Mouse (Mus musculus) neural tube, embryonic 15.5 days (tissue): ENCODE results near the gene Nfkbil1. TPM values are rescaled to one million over a fixed set of nuclear protein-coding genes. Genes with fewer than 3 reads are reported as not detected.
"Not testable (repeated sequence)": the region's sequence is repeated elsewhere in the genome, so short reads cannot be mapped to it uniquely, and the experiment has no call there.

Experiments used
- ATAC-seq: fragments of 200-750 bp; cut with Nextera tagmentation; 2 replicates; pipeline ENCODE4 v1.8.0; 2017; ENCODE audit warnings: mild to moderate bottlenecking, moderate TSS enrichment, moderate library complexity; ENCODE audit not compliant: low FRiP score
- H3K27ac ChIP-seq: fragments of 300-500 bp; sonication (generic); replicated peaks from 2 replicates; pipeline ENCODE4 v1.5.1; 2015; ENCODE audit warnings: mild to moderate bottlenecking, inconsistent platforms
- H3K27me3 ChIP-seq: fragments of 300-500 bp; sonication (generic); replicated peaks from 2 replicates; pipeline ENCODE4 v1.6.1; 2015; ENCODE audit warnings: inconsistent platforms
- H3K36me3 ChIP-seq: fragments of 300-500 bp; sonication (generic); 2 replicates; pipeline ENCODE4 v1.6.1; 2015; ENCODE audit warnings: inconsistent platforms
- H3K4me1 ChIP-seq: fragments of 300-500 bp; sonication (generic); 2 replicates; pipeline ENCODE4 v1.6.1; 2015; ENCODE audit warnings: inconsistent platforms
- H3K4me2 ChIP-seq: fragments of 300-500 bp; sonication (generic); 2 replicates; pipeline ENCODE4 v1.6.1; 2015; ENCODE audit warnings: inconsistent platforms, mild to moderate bottlenecking, moderate library complexity
- H3K4me3 ChIP-seq: fragments of 300-500 bp; sonication (generic); replicated peaks from 2 replicates; pipeline ENCODE4 v1.5.1; 2015; ENCODE audit warnings: mild to moderate bottlenecking, inconsistent platforms
- H3K9ac ChIP-seq: fragments of 300-500 bp; sonication (generic); replicated peaks from 2 replicates; pipeline ENCODE4 v1.6.1; 2015; ENCODE audit warnings: mild to moderate bottlenecking, inconsistent platforms
- H3K9me3 ChIP-seq: fragments of 300-500 bp; sonication (generic); replicated peaks from 2 replicates; pipeline ENCODE4 v1.6.1; 2016; ENCODE audit warnings: inconsistent platforms
- WGBS: fragments of 180-500 bp; shearing (Covaris S2); methylation state at CpG from one replicate; pipeline ENCODE4 v1.1.7; 2015; ENCODE audit warnings: mixed read lengths; 5-methylcytosine and 5-hydroxymethylcytosine counted together
- polyA plus RNA-seq: library from polyadenylated mRNA; unstranded; fragments of >200 nt; fragmentation: Nextera tagmentation; extraction: Ambion mirVana; gene quantifications from 2 replicates; pipeline ENCODE4 v1.2.1, GENCODE M21; 2015

Nfkbil1 gene
- polyA plus RNA-seq, 1 experiment from 2014 or later: 11.2 TPM

DNA sequence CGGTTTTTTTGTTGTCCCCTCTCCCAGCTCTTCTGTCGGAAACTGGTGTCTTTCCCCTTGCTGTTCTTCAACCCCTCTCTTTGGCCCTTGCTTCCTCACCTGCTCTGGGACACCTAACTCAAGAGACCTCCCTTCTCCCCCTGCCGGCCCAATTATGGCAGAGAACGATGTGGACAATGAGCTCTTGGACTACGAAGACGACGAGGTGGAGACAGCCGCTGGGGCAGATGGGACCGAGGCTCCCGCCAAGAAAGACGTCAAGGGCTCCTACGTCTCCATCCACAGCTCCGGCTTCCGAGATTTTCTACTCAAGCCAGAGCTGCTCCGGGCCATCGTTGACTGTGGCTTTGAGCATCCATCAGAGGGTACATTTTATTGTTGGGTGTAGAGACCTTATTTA lies 7.5 kb upstream of the Nfkbil1 start:
- peaks cover 58% of the 10 kb centered on the region for H3K4me1 ChIP-seq
- H3K9me3 ChIP-seq: no peaks in the 10 kb centered on the region
- peak overlapping the region; percentile 58 for H3K4me3 ChIP-seq
- peak overlapping the region; percentile 91 for H3K4me2 ChIP-seq
- WGBS: under 1% methylated on average over 16 of the region's 16 CpGs
- no peaks in the 10 kb centered on the region for H3K27me3 ChIP-seq
- peak overlapping the region; percentile 81 for H3K9ac ChIP-seq
- H3K36me3 ChIP-seq: peaks cover 46% of the 10 kb centered on the region
- peak overlapping the region; percentile 96 for H3K27ac ChIP-seq
- no peak for ATAC-seq

DNA sequence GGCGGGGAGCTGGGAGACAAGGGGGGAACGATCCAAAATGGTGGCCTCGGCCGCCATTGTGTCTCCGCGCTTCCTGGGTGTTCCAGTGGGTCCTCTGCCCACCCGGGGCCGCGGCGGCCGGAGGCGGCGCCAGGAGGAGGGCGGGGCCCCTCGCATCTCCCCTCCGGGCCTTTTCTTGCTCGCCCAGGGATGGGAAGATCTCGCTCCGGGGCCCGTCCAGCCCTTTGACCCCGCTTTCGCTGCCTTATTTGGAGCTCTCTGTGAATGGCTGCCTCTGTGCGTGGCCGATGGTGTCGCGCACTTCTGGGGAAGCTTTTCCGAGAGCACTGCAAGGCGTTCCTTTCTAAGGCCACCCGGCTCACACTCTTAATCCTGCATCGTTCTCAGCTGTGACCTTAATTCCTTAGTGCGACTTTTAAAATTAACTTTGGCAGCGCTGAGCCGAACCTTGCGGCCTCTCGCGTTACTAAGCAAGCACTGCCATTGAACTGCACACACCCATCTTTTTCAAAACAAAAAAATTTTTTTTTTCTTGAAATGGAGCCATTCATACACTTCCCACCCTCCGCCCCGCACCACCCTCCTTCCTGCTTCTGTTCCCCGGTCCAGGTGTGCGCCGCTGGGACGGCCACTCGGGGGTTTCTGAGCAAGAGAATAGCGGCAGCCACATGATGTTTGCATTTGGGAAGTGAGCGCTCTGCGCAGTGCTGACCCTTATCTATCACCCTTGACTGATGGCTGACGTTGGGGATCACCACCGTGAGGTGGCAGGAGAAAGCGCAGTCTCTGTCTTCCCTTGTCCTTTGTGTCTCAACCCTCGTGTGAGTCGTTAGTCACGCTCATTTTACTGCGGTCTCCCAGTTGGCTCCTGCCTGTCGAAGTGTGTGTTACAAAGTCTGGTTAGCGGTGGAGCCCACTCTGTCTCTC lies 6.7 kb upstream of the Nfkbil1 start:
- peak; percentile 43 for ATAC-seq
- Histone ChIP-seq H3K4me3 (peak overlapping the region; percentile 58), H3K27ac (peak overlapping the region; percentile 96), H3K4me1 (peaks cover 58% of the 10 kb centered on the region), H3K36me3 (peaks cover 38% of the 10 kb centered on the region), H3K9me3 (no peaks in the 10 kb centered on the region), H3K27me3 (no peaks in the 10 kb centered on the region), H3K4me2 (peak overlapping the region; percentile 91), H3K9ac (peak overlapping the region; percentile 81)
- WGBS: under 1% methylated on average over 49 of the region's 55 CpGs

DNA sequence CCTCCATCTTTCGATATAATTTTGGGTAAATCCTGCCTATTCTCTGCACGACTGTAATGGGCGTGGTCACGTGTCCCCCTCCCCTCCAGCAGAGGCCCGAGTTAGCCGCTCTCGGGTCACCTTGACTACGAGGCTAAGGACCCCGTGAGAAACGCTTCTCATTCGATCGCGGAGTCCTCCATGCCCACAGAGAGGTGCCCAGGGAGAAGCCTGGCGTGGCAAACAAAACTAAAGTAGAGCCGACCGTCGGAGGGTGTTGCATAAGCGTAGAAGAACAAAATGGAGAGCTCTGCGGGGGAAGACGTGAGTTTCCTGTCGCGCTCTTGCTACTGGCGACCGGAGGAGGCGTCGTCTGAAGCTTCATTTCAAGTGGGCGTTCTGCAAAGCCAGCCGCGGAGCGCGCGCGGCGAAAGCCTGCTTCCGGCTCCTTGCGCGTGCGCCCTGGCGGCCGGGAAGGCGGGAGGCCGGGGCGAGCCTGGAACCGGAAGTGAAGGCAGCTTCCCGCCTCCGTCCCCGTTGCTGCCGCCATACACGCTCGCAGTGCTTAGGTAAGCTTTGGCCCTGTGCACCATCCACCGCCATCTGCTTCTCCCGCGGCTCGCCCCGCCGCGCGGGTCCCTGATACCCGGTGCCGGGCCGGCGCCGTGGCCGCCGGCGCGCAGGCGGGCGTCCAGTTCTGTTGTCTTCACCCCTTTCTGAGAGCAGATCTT lies 5.9 kb upstream of the Nfkbil1 start, which contains the start of gene Ddx39b:
TSS of gene Ddx39b (plus strand) at position 442 of the 710 bp plus-strand sequence.
- peaks cover 60% of the 10 kb centered on the region for H3K4me1 ChIP-seq
- WGBS: under 1% methylated on average over 69 of the region's 69 CpGs
- peak; percentile 90 for ATAC-seq

DNA sequence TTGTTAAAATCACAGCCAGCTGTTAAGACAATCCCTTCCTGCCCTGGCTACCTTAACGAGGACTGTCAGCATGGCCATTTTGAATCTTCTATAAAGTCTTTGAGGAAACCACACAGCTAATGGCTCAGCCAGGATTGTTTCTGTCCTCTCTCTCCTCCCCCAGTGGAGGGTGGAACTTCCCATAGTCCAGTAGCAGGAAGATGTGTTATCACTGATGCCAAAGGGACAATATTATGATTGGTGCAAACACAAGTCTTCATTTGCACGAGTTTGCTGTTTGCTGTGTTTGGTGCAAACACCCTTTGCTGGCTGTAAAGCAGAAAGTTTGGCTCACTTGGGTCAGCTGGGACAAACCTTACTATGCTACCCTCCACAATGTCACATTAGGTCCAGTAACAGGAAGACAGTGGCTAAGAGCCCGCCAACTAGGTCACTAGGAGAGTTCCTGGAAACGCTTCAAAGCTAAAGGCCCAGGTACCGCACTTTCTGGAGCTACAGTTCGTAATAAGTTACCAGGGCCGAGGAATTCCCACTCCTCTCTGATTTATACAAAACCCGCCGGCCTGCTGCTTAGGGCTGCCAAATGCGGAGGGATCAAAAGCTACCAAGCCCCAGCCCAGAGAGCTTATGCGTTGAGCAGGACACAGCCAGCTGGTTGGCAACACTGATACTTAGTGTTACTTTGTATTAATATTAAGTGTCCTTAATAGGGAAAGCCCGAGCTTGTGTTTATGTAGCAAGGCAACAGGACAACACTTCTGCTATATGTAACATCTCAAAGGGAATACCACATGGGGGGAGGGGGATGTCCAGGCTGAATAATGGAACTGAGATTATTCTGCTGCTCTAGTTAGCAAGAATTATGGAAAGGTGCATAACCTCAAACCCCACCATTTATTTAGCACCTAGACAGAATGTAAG lies 5.1 kb upstream of the Nfkbil1 start:
- Histone ChIP-seq H3K27ac (peak overlapping the region; percentile 96), H3K27me3 (no peaks in the 10 kb centered on the region), H3K4me3 (peak overlapping the region; percentile 58), H3K36me3 (peaks cover 22% of the 10 kb centered on the region), H3K9me3 (no peaks in the 10 kb centered on the region), H3K4me1 (peaks cover 52% of the 10 kb centered on the region), H3K4me2 (peak overlapping the region; percentile 91), H3K9ac (peak overlapping the region; percentile 81)
- 30% methylated on average over 12 of the region's 12 CpGs for WGBS
- peak; percentile 1; the same call in 1 of the 2 replicates for ATAC-seq

More for the DNA sequence above, 5.9 kb upstream of the Nfkbil1 start, which contains the start of gene Ddx39b:
- Histone ChIP-seq H3K9ac (peak within 1 kb of the TSS; percentile 81), H3K36me3 (peaks cover 30% of the 10 kb centered on the region), H3K27ac (peak within 1 kb of the TSS; percentile 96), H3K4me3 (peak within 1 kb of the TSS; percentile 58), H3K9me3 (no peaks in the 10 kb centered on the region), H3K27me3 (no peaks in the 10 kb centered on the region), H3K4me2 (peak within 1 kb of the TSS; percentile 91)

DNA sequence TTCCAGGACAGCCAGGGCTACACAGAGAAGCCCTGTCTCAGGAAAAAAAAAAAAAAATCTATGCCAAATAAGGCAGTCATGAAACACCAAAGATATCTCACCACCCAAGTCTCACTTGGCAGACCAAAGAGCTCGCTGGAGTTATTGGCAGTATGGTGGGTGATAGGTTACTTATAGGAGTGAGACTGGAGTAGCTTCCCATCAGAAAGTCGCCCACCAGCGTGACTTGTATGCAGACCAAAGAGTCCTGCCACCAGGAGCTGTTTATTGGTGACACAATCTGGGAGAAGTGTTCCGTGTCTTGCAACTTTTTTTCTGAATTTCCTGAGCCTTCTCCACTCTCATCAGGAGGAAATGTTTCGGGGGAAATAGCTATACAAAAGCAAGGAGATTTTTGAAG lies 4.1 kb upstream of the Nfkbil1 start:
- no peak overlapping the region for H3K4me3 ChIP-seq
- 86% methylated on average over 5 of the region's 5 CpGs for WGBS
- no peak for ATAC-seq

DNA sequence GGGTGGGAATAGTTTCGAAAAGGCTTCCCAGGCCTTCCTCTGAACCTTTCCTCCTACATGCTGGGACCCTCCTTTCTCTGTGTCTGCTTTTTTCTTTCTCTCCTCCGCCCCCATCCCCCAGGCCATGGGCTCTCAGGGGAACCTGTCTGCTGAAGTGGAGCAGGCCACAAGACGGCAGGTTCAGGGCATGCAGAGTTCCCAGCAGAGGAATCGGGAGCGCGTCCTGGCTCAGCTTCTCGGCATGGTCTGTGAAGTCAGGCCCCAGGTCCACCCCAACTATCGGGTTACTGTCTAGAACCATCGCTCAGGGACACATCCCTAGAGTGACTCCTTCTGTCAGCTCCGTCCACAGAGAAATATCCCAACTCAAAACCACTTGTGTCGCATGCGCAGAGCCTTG lies 1.9 kb upstream of the Nfkbil1 start:
- H3K4me1 ChIP-seq: peaks cover 51% of the 10 kb centered on the region
- H3K4me2 ChIP-seq: peak overlapping the region; percentile 95
- peak overlapping the region; percentile 54 for H3K4me3 ChIP-seq
- 91% methylated on average over 12 of the region's 12 CpGs for WGBS
- ATAC-seq: no peak
- peaks cover 4% of the 10 kb centered on the region for H3K36me3 ChIP-seq
- no peaks in the 10 kb centered on the region for H3K27me3 ChIP-seq
- peak overlapping the region; percentile 68; the same call in 1 of the 2 replicates for H3K9ac ChIP-seq
- no peaks in the 10 kb centered on the region for H3K9me3 ChIP-seq
- 0 out of 2 replicates have a peak overlapping the region, but pooled peaks have one; percentile 92 for H3K27ac ChIP-seq

More for the DNA sequence above, 4.1 kb upstream of the Nfkbil1 start:
- Histone ChIP-seq H3K36me3 (peaks cover 12% of the 10 kb centered on the region), H3K27ac (no peak overlapping the region), H3K27me3 (no peaks in the 10 kb centered on the region), H3K9me3 (no peaks in the 10 kb centered on the region), H3K9ac (no peak overlapping the region), H3K4me2 (no peak overlapping the region), H3K4me1 (peaks cover 48% of the 10 kb centered on the region)

DNA sequence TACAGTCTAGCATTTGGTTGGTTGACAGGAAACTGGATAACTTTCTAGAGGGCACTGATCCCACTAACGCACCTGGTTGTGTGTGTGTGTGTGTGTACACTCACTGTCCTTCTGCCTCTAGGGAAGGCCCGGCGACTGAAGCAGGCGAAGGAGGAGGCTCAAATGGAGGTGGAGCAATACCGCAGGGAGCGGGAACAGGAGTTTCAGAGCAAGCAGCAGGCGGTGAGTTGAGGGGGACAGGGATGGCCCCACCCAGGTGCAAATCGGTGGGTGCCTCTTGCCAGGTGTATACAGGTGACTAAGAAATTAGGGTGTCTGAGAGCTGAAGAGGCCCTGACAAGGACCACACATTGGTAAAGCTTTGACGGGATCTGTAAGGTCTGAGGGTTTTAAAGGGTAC lies 1.4 kb upstream of the Nfkbil1 start:
- Histone ChIP-seq H3K4me3 (peak overlapping the region; percentile 54), H3K27ac (peak overlapping the region; percentile 92), H3K27me3 (no peaks in the 10 kb centered on the region), H3K9me3 (no peaks in the 10 kb centered on the region), H3K4me2 (peak overlapping the region; percentile 95), H3K4me1 (peaks cover 56% of the 10 kb centered on the region), H3K36me3 (peaks cover 4% of the 10 kb centered on the region), H3K9ac (peak overlapping the region; percentile 68)
- 68% methylated on average over 9 of the region's 9 CpGs for WGBS
- no peak for ATAC-seq

DNA sequence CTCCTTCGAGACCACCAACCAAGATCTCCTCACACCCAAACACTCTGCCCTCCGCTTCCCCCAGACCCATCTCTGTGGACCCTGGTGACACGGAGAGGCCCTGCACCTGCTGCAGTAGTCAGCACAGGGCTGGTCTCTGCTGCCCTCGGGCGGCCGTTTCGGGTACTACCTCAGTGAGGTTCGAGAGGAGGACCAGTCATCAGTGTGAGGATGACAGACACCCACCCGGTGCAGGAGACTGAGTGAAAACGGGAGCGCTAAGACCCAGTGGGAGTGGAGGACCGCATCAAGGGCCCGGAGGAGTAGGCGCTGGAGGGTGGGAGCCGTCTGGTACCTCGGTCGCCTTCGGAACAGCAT lies 776 bp upstream of the Nfkbil1 start:
- ATAC-seq: peak; percentile 85
- Histone ChIP-seq H3K4me3 (peak overlapping the region; percentile 54), H3K4me2 (peak overlapping the region; percentile 95), H3K4me1 (peaks cover 61% of the 10 kb centered on the region), H3K9ac (peak overlapping the region; percentile 68), H3K27me3 (no peaks in the 10 kb centered on the region), H3K27ac (peak overlapping the region; percentile 92), H3K36me3 (peaks cover 4% of the 10 kb centered on the region), H3K9me3 (no peaks in the 10 kb centered on the region)
- WGBS: under 1% methylated on average over 18 of the region's 18 CpGs

DNA sequence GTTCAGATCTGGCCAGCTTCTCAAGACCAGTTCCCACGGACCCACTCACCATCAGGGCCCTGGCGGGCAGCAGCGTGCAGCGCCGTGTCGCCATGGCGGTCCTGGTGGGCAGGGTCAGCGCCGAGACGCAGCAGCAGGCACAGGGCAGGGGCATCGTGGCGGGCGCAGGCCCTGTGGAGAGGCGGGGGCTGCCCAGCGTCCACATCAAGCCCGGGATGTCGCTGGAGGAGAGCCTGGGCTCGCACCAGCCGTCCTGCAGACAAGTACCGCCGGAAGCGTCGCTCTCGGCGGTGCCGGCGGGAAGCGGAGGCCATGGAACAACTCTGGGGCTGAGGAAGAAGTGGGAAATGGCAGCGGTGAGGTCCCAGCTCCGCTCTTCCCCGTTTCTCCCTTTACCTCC lies 689 bp downstream of the Nfkbil1 start:
- Histone ChIP-seq H3K9ac (peak overlapping the region; percentile 68), H3K4me1 (peaks cover 50% of the 10 kb centered on the region), H3K27me3 (no peaks in the 10 kb centered on the region), H3K9me3 (no peaks in the 10 kb centered on the region), H3K4me2 (peak overlapping the region; percentile 95), H3K27ac (peak overlapping the region; percentile 92), H3K4me3 (peak overlapping the region; percentile 54), H3K36me3 (peaks cover 15% of the 10 kb centered on the region)
- no peak for ATAC-seq
- WGBS: 7% methylated on average over 31 of the region's 31 CpGs

DNA sequence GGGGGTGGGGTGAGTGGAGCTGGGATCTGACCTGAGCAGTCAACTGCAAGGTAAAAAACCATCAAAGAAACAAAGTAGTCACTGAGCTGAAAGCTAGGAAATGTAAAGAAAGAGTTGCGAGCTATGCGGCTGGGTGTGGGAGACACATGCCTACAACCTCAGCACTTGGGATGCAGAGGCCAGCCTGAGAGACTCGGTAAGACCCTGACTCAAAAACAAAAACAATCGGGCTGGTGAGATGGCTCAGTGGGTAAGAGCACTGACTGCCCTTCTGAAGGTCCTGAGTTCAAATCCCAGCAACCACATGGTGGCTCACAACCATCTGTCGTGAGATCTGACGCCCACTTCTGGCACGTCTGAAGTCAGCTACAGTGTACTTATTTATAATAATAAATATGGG lies 1.5 kb downstream of the Nfkbil1 start:
- peaks cover 23% of the 10 kb centered on the region for H3K36me3 ChIP-seq
- WGBS: 93% methylated on average over 7 of the region's 7 CpGs
- peaks cover 50% of the 10 kb centered on the region for H3K4me1 ChIP-seq
- H3K9me3 ChIP-seq, H3K9ac ChIP-seq, H3K27me3 ChIP-seq, H3K27ac ChIP-seq, ATAC-seq: not testable (repeated sequence)
- H3K4me3 ChIP-seq: peak overlapping the region; percentile 54; the same call in 1 of the 2 replicates
- peak overlapping the region; percentile 95 for H3K4me2 ChIP-seq
